Mouse (Mus musculus) adrenal gland, postnatal 14 days (tissue): ENCODE data around the gene Tomm40l. TPM values are rescaled to one million over a fixed set of nuclear protein-coding genes. Genes with fewer than 3 reads are reported as not detected.
"Not testable (repeated sequence)": the region's sequence is repeated elsewhere in the genome, so short reads cannot be mapped to it uniquely, and the experiment has no call there.

ENCODE experiments used
- DNase-seq: peaks from one replicate; pipeline ENCODE4 v3.0.0; 2021; ENCODE audit warnings: mixed read lengths
- total RNA-seq: library from RNA; stranded (reverse); gene quantifications from 2 replicates; pipeline ENCODE4 v1.2.3, GENCODE M21; 2021

Tomm40l gene
- total RNA-seq, 1 experiment from 2014 or later: 52.7 TPM

GRCm38 (mm10) chr1:171250680-171251593 is 28.6 kb upstream of the Tomm40l start, which contains the start of gene Ndufs2:
Gene Ndufs2 (minus strand): TSS chr1:171251388.
- no peak for DNase-seq

GRCm38 (mm10) chr1:171249913-171250600 is 27.7 kb upstream of the Tomm40l start, which contains the start of gene Adamts4:
Gene Adamts4 (plus strand): TSS chr1:171250421.
- peak; percentile 57 for DNase-seq

DNA sequence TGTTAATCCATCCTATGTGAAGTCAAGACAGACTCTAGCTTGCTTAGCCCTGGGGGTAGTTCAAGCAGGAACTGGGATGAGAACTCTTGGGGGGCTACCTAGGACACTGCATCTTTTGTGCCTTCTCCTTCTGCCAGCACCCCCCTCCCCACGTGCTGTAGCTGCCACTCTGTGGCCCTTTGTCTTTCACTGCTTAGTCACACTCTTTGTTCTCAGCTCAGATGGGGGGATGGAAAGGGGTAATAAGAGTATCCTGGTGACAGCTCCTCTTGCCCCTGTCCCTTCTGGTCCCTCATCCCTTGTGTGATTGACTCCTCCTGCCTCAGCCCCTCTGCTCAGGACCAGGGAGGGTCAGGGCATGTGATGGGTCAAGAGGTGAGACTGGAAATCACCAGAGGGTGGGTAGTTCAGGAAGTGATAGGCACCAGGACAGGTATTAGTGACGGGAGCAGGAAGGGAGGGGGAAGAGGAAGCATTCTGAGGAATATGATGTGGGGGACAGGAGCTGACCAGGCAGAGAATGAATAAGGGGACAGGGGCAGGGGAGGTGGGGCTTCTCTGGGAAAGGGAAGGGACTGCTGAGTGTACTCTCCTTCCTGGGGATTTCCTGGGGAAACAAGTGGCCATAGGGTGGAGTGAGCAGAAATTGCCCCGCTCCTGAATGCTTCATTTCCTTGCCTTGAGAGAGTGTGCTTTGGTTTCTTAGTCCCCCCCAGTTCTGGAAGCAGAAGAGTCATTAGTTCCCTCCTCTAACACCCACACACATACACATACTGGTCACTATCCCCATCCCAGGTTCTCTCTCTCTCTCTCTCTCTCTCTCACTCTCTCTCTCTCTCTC is 26.3 kb upstream of the Tomm40l start:
- no peak for DNase-seq

GRCm38 (mm10) chr1:171247916-171248315 is 25.6 kb upstream of the Tomm40l start:
- DNase-seq: no peak

GRCm38 (mm10) chr1:171247453-171247841 is 25.1 kb upstream of the Tomm40l start:
- peak; percentile 63 for DNase-seq

DNA sequence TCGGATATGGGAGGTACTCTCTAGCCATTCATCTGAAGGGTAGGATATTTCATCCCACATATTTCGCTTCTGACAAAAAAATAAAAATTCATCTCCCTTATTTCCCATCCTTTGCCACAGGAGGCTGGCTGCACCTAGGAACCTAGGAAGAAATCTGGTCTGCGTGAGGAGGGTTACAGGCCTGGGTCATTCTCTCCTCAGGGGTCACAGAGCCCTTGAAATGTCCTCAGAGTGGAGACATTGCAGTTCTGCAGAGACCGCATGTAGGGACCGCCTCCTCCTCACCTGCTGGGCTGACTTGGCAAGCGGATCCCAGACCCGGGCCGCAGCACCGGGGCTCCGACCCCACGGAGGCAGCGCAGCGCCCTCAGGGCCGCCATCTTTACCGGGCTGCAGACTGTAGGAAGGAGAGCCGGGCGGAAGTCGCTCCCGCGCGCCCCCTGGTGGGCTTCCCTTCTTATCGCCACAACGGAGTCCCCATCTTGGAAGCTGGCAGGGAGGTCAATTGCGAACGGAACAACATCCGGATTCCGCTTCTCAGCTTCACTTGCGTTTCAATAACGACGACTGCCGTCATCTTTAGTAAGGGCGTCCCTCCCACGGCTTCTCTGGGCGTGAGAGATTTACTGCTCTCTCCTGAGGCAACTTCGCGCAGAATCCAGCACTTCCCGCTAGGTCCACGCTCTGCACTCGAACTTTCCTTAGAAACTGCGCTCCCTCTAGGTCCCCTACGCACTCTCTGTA is 24.6 kb upstream of the Tomm40l start:
- peak; percentile 98 for DNase-seq

- no peak for DNase-seq
Observed at GRCm38 (mm10) chr1:171245353-171245752, 23.0 kb upstream of the Tomm40l start.

- DNase-seq: not testable (repeated sequence)
Observed at GRCm38 (mm10) chr1:171241952-171242351, 19.6 kb upstream of the Tomm40l start.

DNA sequence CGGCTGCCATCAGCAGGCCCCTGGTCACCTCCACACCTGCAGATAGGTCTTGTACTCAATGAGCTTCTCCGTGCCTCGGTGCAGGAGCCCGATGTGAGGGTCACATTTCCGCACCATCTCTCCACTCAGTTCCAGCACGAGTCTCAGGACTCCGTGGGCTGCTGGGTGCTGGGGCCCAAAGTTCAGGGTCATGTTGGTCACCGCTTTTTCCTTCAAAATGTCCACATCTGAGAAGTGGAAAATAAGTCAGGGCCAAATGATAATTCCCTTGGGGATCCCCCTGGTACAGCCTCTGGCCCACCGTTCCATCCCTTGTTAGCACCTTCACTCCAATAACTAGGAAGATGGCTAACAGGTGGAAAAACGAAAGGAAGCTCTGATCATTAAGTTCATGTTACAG is 18.6 kb upstream of the Tomm40l start:
- peak; percentile 40 for DNase-seq

DNA sequence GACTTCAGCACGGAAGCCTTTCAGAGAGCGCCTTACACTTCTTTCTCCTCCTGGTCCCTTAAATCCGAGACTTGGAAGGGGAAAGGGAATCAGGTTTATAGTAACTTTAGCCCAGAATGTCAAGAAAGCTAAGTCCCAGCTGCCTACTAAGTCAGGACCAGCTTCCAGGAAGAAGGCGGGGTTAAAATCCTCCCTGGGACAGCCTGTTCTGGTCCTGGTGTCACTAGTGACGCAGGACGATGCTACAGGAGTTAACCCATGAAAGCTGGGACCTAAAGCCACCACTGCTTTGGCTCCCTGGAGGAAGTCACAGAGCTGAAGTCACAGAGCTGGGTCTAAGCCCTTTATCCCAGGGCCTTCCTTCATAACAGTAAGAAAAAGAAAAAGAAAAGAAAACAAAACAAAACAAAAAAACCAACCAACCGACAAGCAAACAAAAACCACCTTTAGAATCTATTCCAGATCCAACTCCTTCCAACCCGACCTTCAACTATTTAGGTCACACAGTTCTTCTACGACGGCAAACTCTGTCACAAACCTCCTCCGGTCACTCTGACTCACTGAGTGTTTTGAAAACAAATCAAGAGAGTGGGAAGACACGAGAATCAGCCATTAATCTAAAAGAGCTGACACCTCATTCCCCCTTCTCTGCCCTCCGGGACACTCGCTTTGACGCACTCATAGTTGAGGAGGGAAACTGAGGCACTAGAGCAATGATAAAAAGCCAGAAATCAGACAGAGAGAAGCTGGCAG is 17.9 kb upstream of the Tomm40l start:
- DNase-seq: peak; percentile 78

- peak; percentile 85 for DNase-seq
Observed at GRCm38 (mm10) chr1:171238463-171238862, 16.1 kb upstream of the Tomm40l start.

DNA sequence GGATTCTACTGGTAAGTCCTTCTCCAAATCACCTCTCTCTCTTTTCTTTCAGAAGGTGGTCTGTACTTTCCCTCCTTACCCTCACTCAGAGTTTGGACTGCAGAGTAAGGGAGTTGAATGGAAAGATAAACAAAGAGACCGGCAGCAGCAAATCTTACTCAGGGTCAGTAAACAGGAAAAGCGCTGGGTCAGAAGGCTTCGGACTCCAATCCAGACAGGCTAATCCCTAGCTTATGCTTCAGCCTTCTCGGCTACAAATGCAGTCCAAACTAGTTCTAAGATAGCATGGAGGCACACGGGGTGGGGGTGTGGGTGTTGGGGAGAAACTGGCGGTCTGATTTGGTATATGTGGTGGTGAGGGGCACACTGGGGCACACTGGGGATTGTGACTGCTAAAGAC is 15.1 kb upstream of the Tomm40l start:
- DNase-seq: no peak

- no peak for DNase-seq
Observed at GRCm38 (mm10) chr1:171235791-171236190, 13.5 kb upstream of the Tomm40l start.

- DNase-seq: no peak
Observed at GRCm38 (mm10) chr1:171234538-171234937, 12.2 kb upstream of the Tomm40l start.

GRCm38 (mm10) chr1:171234126-171234525 is 11.8 kb upstream of the Tomm40l start, which contains the start of gene Fcer1g:
Gene Fcer1g (minus strand): TSS chr1:171234365.
- DNase-seq: no peak

DNA sequence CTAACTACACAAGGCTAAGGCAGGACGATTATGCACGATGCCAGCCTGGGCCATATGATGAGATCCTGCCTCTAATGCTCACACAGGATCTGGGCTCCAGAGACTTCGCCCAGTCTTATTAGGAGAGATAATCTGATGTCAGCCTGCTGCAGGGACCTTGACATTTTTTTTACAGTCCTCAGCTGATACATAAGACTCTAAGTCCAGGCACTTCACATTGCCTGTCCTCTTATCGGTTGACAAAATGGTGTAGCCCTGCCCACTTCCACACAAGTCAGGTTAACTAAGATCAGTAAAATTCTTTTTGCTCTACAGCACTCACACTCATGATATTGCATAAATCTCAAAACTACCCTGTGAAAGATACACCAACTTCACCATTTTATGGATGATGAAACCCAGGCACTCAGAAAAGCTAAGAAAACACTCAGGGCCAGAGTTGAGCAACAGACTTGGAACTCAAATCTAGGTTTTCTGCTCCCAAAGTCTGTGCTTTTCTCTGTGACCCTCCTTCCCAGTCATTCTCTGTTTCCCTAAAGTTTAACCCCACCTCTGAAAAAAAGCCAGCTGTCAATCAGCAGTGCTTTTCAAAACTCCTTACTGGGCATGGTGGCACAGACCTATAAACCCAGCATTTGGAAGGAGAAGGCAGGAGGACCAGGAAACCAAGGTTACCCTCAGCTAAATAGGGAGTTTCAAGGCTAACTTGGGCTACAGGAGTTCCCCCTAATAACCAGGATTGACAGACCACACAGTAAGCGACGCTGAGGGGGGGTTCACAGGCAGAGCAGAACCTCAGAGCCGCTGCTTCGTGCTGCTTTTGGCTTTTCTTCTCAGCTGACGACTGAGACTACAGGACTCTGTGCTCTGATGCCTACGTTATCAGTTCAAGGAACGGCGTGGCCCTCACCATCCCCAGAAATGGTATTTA is 10.8 kb upstream of the Tomm40l start:
- DNase-seq: peak; percentile 44

DNA sequence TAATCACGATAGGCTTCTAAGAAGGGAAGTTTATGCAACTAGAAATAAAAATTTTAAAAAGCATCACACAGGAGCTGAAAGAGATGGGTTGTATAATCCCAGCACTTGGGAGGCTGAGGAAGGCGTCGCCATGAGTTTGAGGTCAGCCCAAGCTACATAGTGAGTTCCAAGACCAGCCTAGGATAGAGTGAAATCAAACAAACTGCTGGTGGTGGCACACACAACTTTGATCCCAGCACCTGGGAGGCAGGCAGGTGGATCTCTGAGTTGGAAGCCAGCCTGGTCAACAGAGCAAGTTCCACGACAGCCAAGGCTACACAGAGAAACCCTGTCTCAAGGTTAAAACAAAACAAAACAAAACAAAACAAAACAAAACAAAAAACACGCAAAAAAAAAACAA is 10.0 kb upstream of the Tomm40l start:
- DNase-seq: no peak

- DNase-seq: no peak
Observed at GRCm38 (mm10) chr1:171231844-171232243, 9.5 kb upstream of the Tomm40l start.

GRCm38 (mm10) chr1:171230215-171230614 is 7.9 kb upstream of the Tomm40l start:
- DNase-seq: no peak

DNA sequence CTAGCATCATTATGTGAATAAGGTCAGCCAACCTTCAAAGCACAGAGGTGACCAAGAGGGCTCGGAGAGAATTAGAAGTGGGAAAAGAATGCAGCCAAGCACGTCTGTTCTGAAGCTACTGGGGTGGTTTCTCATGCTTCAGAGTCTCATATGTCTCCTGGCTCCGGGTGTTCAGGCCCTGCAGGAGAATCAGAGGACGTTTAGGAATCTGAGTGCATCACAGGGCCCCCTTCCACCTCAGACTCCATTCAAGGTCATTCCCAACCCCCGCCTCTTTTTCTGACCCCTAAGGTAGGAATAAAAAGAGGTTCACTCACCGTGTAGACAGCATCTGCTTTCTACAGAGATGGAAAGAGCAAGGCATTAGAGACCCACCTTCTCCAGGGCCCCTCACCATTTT is 7.4 kb upstream of the Tomm40l start:
- no peak for DNase-seq
